In the genomic region with DNA sequence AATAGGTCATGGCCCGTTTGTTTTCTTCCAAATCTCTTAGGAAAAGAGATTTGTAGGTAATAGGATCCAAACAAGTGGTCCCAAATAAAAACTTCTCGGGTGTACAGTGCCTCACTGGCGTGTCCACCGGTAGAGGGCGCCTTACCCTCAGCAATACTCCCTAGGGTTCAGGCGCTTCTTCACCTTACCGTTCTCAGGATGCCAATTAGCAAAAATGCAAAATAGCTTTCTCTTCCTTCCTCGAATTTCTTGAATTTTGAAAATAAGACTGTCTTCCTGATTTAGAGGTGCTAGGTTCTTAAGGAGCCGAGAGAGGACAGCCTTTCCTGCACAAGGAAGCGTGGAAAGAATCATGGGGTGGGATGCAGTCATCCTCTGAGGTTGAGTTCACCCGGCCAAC, we compare ENCODE assay signal across 9 mouse cellular contexts.
DNase-seq lines count a peak whose midpoint lies in the region; ATAC-seq and TF ChIP-seq lines count a peak whose summit lies in the region.
"Had no signal": no experiment of that assay in that cellular context is flagged by ENCODE, and none has a peak within 500 bp of the region (broad histone marks: within the 10 kb centered on the region; RNA-seq: fewer than 3 reads in every experiment).

No protein-coding gene starts in this region.

- peak; percentile 90 for TF ChIP-seq CTCF in brain, embryonic 14.5 days (IDR thresholded peaks at IDR 0.05; ENCODE audit: borderline replicate concordance, extremely low read depth, insufficient read depth, insufficient read length)

- H3K27ac ChIP-seq in forebrain, embryonic 12.5 days = no peak overlapping the region
- H3K27ac ChIP-seq: limb, embryonic 13.5 days had no signal

- no peaks in the 10 kb centered on the region for H3K36me3 ChIP-seq in forebrain, embryonic 12.5 days (replicated peaks)
- H3K36me3 ChIP-seq: limb, embryonic 13.5 days had no signal

- no peak overlapping the region for H3K9ac ChIP-seq in forebrain, embryonic 12.5 days
- H3K9ac ChIP-seq: limb, embryonic 13.5 days had no signal

- TF ChIP-seq POLR2A in brain, embryonic 14.5 days (IDR thresholded peaks at IDR 0.05; ENCODE audit: borderline replicate concordance, extremely low read depth, insufficient read depth, insufficient read length, poor library complexity, severe bottlenecking) = no peak

- H3K4me2 ChIP-seq in forebrain, embryonic 12.5 days = 0 out of 2 replicates have a peak overlapping the region, but pooled peaks have one; percentile 19
- H3K4me2 ChIP-seq: limb, embryonic 13.5 days had no signal

- H3K4me1 ChIP-seq in forebrain, embryonic 12.5 days = peaks cover 5% of the 10 kb centered on the region; the same call in 1 of the 2 replicates

- no peak for ATAC-seq in forebrain, embryonic 12.5 days (ENCODE audit: low FRiP score)
- peak; percentile 76; a peak in 3 of 4 replicates for ATAC-seq in hematopoietic stem cell, adult 5-6 weeks (replicated peaks in 1 of 2; ENCODE audit: insufficient read depth in 1 of 2, low FRiP score in 2 of 2, low TSS enrichment in 1 of 2, low read depth in 1 of 2, poor library complexity in 2 of 2, severe bottlenecking in 2 of 2)
- ATAC-seq in megakaryocyte progenitor cell, adult 5-6 weeks (replicated peaks; ENCODE audit: poor library complexity) = peak; percentile 81
- no peak for ATAC-seq in monocyte, adult 5-6 weeks (replicated peaks; ENCODE audit: insufficient number of reproducible peaks, low FRiP score, low TSS enrichment, poor library complexity, severe bottlenecking)

- peak; percentile 52 for DNase-seq in Muller cell, postnatal 12 days (ENCODE audit: inconsistent ontology term)
- peak; percentile 85 for DNase-seq in brain, embryonic 14.5 days (ENCODE audit: low read depth)
- DNase-seq in layer of hippocampus, postnatal 25 days (ENCODE audit: extremely low spot score in 1 of 2, low spot score in 1 of 2) = peak; percentile 70 to 94
- peak; percentile 40 to 42 for DNase-seq in right cerebral cortex, postnatal 36 days (ENCODE audit: low spot score in 2 of 2)

- 13% methylated on average over 11 of the region's 11 CpGs for WGBS in forebrain, embryonic 12.5 days

- H3K27me3 ChIP-seq in forebrain, embryonic 12.5 days = peaks cover 73% of the 10 kb centered on the region

- H3K9me3 ChIP-seq in forebrain, embryonic 12.5 days = no peaks in the 10 kb centered on the region
- H3K9me3 ChIP-seq: limb, embryonic 13.5 days had no signal

- H3K4me3 ChIP-seq in forebrain, embryonic 12.5 days (replicated peaks) = no peak overlapping the region
- H3K4me3 ChIP-seq: limb, embryonic 13.5 days had no signal

Comparison
In these comparisons a context has a peak if more than half of its experiments do, and no peak if none do; other contexts are left out.
1. ATAC-seq: peak in hematopoietic stem cell, adult 5-6 weeks (2 of 2) and megakaryocyte progenitor cell, adult 5-6 weeks (single experiment); none in forebrain, embryonic 12.5 days (single experiment) and monocyte, adult 5-6 weeks (single experiment).
2. Peak in every context shown above with its lines, with median percentiles within 50 percentile points of each other: DNase-seq.